Mouse (Mus musculus) adrenal gland, postnatal 4 days (tissue): ENCODE data around the gene Kif1a. TPM values are rescaled to one million over a fixed set of nuclear protein-coding genes. Genes with fewer than 3 reads are reported as not detected.

Source experiments
- DNase-seq, 2 experiments: peaks; one replicate each; pipeline ENCODE4 v3.0.0; 2021 to 2022; ENCODE audit warnings: low spot score in 2 of 2, mixed read lengths in 2 of 2
- total RNA-seq, 2 experiments: library from RNA; stranded (reverse); gene quantifications; 2 replicates each; pipeline ENCODE4 v1.2.3; 2021

Gene Kif1a
- total RNA-seq, 2 experiments from 2014 or later, result 36.0 to 45.0 TPM

GRCm38 (mm10) chr1:93100243-93100575 is 1.5 kb downstream of the Kif1a start:
- DNase-seq, result no peak

DNA sequence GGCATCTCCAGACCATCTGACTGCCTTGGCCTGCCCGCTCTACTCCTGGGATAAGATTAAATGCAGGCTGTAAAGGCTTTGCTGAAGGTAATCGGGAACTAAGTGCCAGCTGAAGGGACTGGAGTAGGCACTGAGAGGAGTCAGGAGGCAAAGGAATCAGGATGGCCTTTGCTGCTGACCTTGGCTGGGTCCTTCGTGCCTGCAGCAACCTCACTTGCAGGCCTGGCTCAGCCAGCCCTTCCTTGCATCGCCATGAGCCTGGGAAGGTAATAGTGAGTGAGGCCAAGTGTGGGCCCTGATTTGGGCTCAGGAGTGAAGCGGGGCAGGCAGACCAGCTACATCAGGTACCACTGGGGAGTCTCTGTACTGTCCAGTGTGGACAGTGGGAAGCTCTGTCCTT is 2.8 kb downstream of the Kif1a start:
- DNase-seq, result no peak

DNA sequence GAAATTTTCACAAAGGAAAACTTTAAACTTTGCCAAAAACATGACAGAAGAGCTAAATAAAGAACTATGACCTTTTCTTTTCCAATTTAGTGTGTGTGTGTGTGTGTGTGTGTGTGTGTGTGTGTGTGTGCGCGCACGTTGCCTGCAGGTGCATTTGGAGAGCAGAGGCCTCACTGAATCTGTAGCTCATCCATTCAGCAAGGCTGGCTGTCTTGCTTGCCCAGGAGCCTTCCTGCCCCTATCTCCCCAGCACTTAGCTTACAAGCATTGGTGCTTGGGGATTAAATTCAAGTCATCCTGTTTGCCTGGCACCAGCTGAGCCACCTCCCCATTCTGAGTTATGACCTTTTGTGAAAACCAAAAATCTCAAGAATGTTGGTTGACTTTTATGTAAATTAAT is 9.2 kb downstream of the Kif1a start:
- no peak for DNase-seq

DNA sequence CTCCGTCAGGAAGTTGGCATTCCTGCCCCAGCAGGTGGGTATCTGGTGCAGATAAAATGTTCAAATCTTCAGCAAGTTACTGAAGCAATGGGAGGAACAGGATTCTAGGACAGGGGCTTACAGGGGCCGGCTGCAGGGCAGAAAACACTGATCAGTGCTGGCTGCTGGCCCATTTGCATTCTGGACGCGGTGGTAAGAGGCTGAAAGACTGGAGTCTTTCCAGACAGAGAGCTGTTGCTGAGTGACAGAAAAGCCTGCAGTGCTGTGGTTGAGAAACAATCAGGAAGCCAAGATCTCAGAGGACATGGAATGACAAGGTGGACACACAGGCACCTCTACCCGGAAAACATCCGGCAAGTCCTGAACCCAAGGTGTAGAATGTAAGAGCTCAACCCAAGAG is 16.6 kb downstream of the Kif1a start:
- no peak for DNase-seq

DNA sequence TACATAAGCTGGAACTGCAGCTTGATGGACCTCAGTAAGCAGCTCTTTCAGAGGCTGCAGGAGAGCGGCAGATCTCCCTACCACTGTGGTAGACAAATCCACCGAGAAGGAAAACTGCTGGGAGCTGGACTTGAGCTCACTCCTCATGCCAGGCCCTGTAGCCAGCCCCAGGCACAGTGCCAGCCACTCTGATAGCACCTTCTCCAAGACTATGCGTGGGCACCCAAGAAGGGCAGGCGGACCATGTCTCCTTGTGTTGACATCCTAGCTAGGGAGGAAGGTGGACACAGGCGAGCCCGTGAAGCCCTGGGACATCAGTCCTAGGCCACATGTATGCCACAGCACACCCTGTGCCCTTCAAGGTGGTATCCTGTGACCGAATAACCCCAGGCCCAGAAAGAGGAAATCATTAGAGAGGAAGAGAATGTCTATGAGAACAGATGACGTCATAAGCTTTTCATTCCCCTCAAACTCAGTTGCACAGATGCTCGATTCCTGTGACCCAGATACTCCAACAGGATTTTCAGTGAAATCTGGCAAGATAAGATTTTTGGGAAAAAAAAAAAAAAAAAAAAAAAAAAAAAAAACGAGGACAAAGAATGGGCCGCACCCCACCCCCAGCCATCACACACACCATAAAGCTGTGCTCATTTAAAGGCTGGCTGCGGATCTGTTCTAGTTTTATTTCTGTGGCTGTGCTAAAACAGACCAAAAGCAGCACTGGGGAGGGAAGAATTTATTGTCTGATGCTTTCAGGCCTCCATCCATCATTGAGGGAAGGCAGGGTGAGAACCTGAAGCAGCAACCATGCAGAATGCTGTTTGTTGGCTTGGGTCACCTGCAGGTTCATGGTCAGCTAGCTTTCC is 18.1 kb downstream of the Kif1a start:
- no peak for DNase-seq

- DNase-seq, result no peak
Observed at GRCm38 (mm10) chr1:93082121-93082520, 19.6 kb downstream of the Kif1a start.

- DNase-seq, result no peak
Observed at GRCm38 (mm10) chr1:93080930-93081589, 20.7 kb downstream of the Kif1a start.

GRCm38 (mm10) chr1:93079602-93080001 is 22.1 kb downstream of the Kif1a start:
- DNase-seq, result no peak

GRCm38 (mm10) chr1:93072279-93072865 is 29.4 kb downstream of the Kif1a start:
- no peak for DNase-seq

- no peak for DNase-seq
Observed at GRCm38 (mm10) chr1:93071487-93071971, 30.2 kb downstream of the Kif1a start.

GRCm38 (mm10) chr1:93070881-93071280 is 30.9 kb downstream of the Kif1a start:
- DNase-seq, result no peak

DNA sequence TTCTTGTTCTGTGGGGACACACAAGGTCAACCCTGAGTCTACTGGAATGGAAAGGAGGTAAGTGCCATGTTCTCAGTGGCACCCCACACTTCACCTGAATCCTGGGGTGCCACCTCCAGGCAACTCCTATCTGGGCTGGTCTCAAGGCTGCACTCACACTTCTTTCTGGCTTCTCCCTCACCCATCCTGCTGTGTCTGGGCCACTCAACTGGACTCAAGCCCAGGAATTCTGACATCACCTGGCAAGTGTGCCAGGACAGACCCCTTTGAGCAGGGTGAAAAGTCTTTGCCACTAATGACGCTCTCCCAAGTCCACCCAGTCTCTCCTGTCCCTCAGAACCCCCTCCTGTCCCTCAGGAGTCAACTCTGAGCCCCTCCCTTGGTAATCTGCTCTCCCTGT is 33.2 kb downstream of the Kif1a start:
- DNase-seq, result no peak

GRCm38 (mm10) chr1:93065654-93066053 is 36.1 kb downstream of the Kif1a start:
- peak in 1 of 2 experiments; percentile 35 for DNase-seq

- peak in 1 of 2 experiments; percentile 48 for DNase-seq
Observed at GRCm38 (mm10) chr1:93063694-93064093, 38.1 kb downstream of the Kif1a start.

DNA sequence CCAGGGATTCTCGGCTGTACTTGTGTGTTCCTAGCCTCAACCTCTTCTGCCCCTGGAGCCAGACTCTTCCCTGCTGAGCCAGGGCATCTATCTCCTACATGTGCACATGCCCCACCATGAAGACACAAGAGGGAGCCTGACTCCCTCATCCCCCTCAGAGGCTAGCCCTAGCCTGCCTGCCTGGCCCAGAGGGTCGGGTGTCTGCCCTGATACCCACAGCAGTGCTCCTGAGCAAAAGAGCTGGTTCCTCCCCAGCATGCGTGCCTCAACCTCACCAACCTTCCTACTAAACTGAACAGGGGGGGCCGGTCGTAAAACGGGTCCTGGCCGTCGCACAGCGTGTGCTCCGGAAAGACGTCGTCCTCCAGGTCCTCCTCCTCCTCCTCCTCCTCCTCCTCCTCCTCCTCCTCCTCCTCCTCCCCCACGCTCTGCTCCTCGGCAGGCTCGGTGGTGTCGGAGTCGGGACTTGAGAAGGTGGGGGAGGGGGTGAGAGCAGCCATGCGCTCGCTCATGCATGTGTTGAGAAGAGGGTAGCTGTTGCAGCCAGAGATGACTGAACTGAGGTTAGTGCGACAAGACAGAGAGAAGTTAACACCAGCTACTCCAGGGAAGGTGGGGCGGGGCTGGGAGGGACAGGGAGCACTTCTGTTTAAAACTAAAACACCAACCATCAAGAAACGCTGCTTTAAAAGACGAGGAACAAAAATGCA is 50.5 kb downstream of the Kif1a start:
- DNase-seq, result no peak

GRCm38 (mm10) chr1:93050071-93050470 is 51.7 kb downstream of the Kif1a start:
- no peak for DNase-seq

DNA sequence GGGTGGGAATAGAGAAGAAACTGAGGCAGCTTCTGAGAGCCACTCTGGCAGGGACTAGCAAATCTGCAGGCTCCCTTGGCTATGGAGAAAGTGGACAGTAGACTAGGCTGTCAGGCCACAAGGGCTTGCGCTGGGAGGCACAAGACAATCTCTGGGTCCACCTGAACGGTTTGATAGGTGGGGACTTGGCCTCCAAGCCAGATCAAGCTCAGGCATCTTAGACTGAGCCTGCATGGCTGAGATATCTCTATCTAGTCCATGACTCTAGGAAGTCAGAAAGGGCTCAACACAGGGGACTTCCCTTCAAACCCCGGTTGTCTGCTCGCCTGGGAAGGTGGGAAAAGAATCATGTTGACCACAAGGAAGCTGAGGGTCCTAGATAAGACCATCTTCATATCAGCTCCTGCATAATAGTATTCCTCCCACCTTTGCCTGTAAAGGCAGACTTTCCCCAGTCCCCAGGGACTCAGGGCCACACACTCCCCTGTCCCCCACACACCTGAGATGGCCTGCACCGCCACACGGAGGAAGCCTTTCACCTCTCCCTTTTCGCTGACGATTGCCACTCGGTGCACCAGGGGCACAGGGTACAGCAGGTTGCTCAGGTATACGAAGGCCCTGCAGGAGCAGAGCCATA is 55.5 kb downstream of the Kif1a start:
- DNase-seq, result no peak

GRCm38 (mm10) chr1:93035981-93036380 is 65.8 kb downstream of the Kif1a start:
- no peak for DNase-seq

DNA sequence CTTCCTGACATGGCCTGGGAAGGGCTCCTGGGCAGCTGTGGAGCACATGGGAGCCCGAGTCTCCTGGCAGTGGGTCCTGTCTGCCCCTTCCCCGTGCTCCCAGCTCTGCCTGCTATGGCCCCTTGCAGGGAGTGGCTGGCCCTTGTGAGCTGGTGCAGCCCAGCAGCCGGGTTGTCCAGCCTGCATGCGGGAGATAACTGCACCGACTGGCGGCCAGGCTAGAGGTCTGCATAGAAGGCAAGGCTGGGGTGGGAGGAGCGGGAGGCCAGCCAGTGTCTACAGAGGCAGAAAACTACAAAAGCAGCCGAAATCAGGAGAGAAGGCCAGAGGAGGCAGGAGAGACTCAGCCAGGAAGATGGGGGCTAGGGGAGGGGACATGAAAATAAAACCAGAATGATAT is 67.8 kb downstream of the Kif1a start:
- DNase-seq, result no peak

- DNase-seq, result no peak
Observed at GRCm38 (mm10) chr1:93031199-93031598, 70.6 kb downstream of the Kif1a start.

- DNase-seq, result no peak
Observed at GRCm38 (mm10) chr1:93030060-93030459, 71.7 kb downstream of the Kif1a start.
